Mouse (Mus musculus) T-helper 17 cell (primary cell): ENCODE results near the gene Cpne9.

Experiments
- in situ Hi-C, 2 experiments: fragments of 300-600 bp; cut with MboI, MseI; formaldehyde crosslinking; loops; 1 replicate in 1 of 2; 2 replicates in 1 of 2; pipeline ENCODE4 v1.15.1; 2025; ENCODE audit warnings: high pct_unique_total_duplicates in 2 of 2

Cpne9 gene

DNA sequence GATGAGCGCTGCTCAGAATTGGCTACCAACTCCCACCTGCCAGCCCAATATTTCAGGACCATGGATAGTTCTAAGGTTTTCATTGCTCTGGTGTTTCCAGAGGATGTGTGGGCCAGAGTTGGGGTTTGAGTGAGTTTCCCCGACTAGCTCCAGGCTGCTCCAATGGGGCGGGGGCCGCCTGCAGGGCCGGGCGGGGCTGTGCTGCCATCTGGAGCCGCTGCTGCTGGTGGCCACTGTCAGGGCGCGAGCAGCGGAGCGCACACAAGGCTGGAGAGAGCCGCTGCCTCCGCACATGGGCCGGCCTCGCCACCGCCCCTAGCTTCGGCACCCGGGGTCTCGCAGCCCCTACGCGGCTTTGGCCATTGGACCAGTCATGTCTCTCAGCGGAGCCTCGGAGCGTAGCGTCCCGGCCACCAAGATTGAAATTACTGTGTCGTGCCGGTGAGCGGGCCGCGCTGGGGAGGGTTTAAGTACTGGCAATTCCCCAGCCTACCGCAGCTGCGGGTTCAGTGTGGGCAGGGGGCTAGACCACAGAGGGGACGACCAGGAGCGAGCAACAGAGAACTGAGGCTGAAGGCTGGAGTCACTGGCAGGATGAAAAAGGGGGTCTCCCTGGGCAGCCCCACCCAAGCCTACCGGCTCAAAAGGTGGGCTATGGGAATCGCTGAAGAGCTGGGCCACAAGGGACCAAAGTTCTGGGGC lies at the start of gene Cpne9:
Gene Cpne9, plus strand, starts transcription at position 207 of the 702 bp plus-strand sequence.
- in situ Hi-C loops: no loop called here

DNA sequence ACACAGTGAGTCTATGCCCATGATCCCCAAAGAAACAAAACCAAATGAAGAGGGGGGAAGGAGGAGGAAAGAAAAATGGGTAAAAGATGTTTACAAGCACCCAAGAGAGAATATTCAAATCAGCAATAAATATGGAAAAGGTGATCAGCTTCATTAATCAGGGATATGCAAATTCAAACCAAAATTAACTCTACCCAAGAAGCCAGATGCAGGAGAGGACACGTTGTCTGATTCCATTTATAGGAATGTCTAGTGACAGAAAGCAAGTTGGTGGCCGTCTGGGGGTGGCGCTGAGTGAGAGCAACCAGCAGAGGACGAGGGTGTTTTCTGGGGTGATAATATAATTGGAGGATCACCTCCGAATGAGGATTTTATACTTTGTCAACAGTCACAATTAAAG lies 47.0 kb upstream of the Cpne9 start:
- in situ Hi-C loops: loop anchor here in 1 of 2 experiments (5.0 kb wide), 1 partner anchor 193 kb away; no protein-coding TSS in a partner anchor

DNA sequence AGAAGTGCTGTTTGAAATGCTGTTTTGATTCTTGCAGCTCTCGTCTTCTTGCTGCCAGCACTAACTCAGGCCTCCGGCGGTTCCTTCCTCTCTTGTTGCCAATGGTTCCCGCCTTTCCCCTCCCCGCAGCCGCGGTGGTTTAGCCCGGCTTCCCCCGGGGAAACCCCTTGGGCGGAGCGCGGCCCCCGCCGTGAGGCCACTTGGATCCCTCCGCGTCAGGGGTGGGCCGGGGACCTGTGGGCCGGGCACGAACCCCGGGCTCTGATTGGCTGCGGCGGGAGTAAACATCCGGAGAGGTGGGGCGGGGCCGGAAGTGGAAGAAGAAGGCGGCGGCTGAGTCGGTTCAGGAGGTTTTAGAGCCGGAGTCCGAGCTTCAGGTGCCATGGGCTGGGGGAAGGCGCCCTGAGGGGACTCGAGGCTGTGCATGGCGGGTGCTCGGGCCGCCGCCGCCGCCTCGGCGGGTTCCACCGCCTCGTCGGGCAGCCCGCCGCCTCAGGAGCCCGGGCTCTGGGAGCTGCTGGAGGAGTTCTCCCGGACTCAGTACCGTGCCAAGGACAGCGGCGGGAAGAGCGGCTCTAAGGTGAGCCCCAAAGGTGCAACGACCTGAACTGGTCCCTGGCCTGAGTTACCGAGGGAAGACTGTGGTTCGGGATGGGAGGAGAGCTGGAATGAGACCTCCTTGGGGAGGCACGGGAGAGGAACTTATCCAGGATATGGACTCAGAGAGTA lies 44.4 kb upstream of the Cpne9 start, which contains the start of gene Mtmr14:
Gene Mtmr14, plus strand, starts transcription at position 302 of the 729 bp plus-strand sequence.
- in situ Hi-C loops: loop anchor here in 1 of 2 experiments (5.0 kb wide), 1 partner anchor 195 kb away; no protein-coding TSS in a partner anchor

DNA sequence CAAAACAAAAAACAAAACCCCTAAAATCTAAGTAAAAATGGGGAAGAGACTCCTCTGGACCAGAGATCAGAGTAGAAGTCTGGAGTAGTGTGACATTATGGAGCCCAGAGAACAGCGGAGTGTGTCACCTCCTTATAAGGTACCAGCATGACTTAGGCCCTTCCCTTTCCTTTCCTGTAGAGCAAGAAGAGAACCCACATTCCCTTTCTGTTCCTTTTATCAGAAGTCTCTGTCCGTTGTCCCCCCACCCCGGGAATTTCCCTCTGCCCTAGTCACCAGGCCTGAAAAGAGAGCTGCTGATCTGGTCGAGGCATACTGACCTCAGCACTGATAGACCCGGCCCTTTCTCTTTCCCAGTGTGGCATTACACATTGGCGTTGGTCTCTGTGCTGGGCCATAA lies 43.7 kb upstream of the Cpne9 start:
- in situ Hi-C loops: loop anchor here in 1 of 2 experiments (5.0 kb wide), 1 partner anchor 196 kb away; no protein-coding TSS in a partner anchor

DNA sequence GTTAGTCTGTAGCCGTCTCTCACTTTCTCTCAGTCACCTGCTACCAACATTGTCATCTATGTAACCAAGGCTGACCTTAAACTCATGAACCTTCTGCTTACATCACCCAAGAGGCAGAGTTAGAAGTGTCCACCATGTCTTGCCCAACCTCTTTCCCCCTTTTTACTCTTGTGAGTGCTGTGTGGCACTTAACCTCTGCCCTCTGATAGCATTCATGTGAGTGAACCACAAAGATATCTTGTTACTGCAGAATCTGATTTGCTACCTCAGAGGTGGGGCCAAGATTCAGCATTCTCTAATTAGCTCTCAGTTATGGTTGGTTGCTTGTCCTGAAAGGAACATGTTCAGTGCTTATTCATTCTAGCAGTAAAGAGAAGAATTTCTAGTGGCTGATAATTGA lies 39.4 kb upstream of the Cpne9 start:
- in situ Hi-C loops: loop anchor here in 1 of 2 experiments (5.0 kb wide), 1 partner anchor 60 kb away; no protein-coding TSS in a partner anchor

DNA sequence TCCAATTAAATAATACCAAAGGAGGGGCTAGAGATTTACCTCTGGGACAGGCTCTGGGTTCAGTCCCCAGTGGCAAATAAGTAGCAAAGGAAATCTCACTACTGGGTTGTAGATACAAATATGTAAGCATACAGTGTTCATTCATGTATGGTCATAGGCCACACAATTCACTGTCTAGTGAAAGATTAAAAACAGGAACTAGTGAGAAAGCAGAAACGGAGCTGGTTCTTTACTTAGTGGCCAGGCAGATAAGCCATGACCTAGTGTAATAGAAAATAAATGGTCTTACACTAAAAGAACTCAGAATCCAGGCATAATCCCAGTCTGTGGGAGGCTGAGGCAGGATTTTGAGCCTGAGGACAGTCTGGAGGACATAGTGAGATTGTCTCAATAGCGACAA lies 36.5 kb upstream of the Cpne9 start:
- in situ Hi-C loops: no loop called here

DNA sequence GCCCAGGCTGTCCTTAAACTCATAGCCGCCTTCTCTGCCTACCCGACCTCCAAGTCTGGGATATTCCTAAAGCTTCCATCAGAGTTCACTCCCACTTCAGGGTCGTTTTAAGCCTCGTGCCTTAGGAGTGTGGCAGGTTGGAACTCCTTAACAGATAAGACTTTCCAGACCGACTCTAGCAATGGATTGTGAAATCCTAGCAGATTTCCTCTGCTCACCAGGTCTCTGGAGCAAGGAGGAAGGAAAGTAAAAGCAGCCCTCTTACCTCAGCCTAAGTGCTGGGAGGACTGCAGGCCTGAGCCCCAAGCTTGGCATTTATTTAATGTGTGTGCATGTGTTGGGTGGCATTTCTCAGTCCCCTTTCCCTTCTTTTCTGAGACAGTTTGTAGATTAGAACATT lies 31.3 kb upstream of the Cpne9 start:
- in situ Hi-C loops: loop anchor here in 1 of 2 experiments (25.0 kb wide), 1 partner anchor 1538 kb away; no protein-coding TSS in a partner anchor

DNA sequence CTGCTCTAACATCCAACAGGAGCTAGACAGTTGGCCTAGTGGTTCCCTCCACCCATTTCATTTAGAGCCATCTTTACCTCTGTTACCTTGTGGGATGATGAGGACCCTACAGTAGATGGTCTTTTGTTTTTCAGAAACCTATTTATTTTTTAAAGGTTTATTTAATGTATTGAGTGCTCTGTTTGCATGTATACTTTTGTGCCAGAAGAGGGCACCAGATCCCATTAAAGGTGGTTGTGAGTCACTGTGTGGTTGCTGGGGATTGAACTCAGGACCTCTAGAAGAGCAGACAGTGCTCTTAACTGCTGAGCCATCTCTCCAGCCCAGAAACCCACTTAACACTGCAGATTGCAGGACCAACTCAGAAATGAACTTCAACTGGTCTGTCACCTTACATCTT lies 30.2 kb upstream of the Cpne9 start:
- in situ Hi-C loops: loop anchor here in 1 of 2 experiments (25.0 kb wide), 1 partner anchor 1540 kb away; no protein-coding TSS in a partner anchor

DNA sequence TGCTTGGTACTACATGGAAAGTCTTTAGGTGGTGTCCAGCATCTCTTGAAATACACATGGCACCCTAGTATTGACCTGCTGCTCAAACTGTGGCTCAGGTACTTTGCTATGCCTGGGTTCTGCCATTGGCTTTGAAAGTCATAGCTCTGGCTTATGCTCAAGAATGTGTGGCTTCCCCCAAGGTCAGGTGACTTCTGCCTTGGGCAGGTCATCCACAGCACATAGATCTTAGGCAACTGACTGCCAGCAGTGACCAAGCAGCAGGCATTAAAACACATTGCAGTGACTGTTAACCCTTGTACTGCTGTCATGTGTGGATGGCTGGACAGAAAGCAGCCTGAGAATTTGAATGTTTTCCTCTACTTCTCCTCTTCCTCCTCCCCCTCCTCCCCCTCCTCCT lies 27.2 kb upstream of the Cpne9 start:
- in situ Hi-C loops: loop anchor here in 1 of 2 experiments (25.0 kb wide), 1 partner anchor 1543 kb away; no protein-coding TSS in a partner anchor

DNA sequence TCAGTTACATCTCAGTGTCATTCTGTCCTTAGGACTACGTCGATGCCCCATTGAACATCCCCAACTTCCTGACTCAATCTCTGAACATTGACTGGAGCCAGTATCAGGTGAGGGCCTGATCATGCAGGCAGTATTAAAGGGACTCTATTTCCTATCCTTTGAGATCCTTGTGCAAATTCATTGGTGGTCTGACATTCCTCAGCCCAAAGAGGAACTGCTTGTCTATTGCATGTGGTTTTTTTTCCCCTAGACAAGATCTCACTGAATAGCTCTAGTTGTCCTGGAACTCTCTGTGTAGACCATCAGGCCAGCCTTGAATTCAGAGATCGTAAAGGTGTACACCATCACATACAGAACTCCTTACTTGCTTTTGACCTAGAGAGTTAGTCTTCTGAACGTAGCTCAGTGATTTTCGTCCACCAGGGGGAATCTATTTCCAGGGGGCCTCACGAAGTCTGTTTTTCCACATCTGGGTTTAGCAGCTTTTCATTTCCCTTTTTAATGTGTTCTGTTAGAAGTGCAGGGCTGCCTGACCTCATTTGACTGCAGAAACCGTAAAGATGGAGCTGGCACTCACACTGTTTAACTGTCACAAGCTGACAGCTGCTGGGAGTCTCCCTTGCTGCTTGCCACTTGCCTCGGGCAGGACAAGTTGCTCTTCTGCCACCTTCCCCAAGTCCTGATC lies 20.8 kb upstream of the Cpne9 start:
- in situ Hi-C loops: loop anchor here in 1 of 2 experiments (25.0 kb wide), 1 partner anchor 1549 kb away; no protein-coding TSS in a partner anchor

DNA sequence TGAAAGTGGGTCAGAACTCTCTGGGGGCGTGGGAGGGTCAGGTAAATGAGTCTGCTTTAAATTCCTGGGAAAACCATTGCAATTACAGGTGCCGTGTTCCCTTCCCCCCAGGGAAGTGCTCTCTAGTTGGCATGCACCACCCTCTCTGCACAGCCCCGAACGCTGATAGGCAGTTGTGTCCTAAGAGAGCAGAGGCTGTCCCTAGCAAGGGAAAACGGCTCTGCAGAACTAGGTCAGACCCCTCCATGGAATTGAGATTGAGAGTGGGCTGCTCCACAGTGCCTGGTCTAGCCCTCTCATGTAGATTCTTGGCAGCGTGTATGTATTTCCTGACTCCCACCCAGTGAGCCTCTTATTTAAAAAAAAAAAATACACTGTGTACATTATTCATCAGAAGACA lies 18.6 kb upstream of the Cpne9 start:
- in situ Hi-C loops: loop anchor here in 1 of 2 experiments (25.0 kb wide), 1 partner anchor 1551 kb away; no protein-coding TSS in a partner anchor

DNA sequence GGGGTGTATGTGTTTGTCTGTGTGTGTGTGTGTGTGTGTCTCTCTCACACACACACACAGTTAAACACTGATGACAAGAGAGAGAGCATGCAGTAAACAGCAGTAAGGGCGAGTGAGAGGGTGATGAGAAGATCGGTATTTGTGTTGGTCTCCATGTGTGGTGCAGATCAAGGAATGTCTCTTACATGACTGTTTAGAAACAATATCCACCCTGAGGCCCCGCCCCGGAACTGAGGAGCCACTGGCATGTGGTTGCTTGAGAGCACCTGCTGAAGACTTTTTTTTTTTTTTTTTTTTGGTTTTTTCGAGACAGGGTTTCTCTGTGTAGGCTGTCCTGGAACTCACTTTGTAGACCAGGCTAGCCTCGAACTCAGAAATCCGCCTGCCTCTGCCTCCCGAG lies 17.7 kb upstream of the Cpne9 start:
- in situ Hi-C loops: loop anchor here in 1 of 2 experiments (25.0 kb wide), 1 partner anchor 1552 kb away; no protein-coding TSS in a partner anchor

DNA sequence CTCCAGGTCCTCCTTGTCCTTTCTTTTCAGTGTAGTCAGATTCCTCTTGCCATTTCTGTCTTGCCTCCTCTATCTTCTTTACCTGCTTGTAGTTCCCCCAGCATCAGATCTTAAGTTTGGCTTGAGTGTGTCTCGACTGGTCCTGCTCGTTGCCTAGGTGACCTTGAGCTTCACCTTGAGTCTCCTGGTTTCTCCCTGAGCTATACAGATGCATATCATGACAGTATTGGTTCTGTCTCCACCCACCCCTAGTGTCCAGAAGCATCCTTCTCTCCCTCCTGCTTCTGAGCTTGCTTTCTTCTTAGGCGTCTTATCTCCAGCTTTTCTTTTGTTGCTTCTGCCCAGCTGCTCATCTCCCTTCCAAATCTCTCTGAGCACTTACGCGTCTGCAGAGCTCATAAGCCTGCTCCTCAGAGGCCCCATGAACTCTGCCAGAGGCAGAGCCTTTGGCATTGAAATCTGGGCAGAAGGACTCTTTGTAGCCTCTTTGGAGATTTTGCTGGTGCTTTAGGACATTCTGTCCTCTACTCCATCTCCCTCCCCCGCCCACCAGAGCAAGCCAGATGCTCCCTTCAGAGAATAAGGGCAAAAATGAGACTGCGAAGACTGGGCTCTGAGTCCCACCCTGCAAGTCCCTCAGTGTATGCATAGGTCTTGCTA lies 15.0 kb upstream of the Cpne9 start:
- in situ Hi-C loops: loop anchor here in 1 of 2 experiments (25.0 kb wide), 1 partner anchor 1555 kb away; no protein-coding TSS in a partner anchor

DNA sequence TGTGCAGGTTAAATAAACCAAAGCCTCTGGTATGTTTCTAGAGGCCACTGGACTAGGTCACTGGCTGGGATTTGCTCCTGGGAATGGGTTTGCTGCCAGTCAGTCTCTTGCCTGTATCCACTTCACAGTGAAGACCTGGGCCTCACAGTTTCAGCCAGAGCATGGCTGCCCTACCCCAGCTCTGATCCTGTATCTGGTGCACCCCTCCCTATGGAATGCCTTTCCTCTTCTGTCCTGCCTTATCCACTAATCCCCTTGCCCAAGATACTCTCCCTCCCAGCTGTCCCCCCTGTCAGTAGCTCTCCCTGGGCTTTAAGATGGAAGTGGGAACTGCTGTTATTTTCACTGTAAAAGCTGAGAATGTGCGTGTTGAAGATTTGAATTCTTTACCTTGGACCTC lies 14.1 kb upstream of the Cpne9 start:
- in situ Hi-C loops: loop anchor here in 1 of 2 experiments (25.0 kb wide), 1 partner anchor 1556 kb away; no protein-coding TSS in a partner anchor

DNA sequence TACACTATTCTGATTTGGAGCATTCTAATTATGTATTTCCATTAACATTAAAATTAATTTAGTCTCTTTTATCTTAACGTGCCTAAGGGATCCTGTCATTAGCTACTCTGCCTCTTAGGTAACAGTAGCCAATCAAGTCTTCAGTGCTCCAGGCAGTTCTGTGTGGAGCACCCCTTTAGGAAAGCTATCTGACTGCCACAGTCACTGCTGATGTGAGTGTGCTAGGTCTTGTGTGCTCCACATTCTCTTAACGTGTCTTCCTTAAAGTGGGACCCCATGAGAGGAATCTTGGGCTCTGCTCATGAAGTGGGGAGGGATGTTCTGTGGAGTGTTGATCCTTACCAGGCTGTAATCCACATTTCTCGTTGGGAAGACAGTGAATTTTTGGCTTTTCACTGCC lies 9.7 kb upstream of the Cpne9 start:
- in situ Hi-C loops: loop anchor here in 1 of 2 experiments (25.0 kb wide), 1 partner anchor 1560 kb away; no protein-coding TSS in a partner anchor

DNA sequence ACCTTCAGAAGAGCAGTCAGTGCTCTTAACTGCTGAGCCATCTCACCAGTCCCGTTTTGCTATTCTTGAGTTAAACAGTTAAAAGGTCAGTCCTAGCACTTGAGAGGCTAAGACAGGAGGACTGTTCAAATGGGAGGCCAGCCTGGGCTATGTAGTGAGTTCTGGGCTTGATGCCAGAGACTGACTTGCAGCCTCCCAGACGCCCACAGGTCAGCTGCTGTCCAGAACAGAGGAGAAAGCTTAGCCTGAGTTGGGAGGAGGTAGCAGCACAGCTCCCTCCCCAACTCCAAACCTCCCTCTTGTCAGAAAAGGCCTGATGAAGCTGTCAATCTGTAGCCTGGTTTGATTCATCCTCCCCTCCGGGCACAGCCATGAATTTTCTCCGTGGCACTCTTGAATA lies 5.3 kb upstream of the Cpne9 start:
- in situ Hi-C loops: no loop called here

DNA sequence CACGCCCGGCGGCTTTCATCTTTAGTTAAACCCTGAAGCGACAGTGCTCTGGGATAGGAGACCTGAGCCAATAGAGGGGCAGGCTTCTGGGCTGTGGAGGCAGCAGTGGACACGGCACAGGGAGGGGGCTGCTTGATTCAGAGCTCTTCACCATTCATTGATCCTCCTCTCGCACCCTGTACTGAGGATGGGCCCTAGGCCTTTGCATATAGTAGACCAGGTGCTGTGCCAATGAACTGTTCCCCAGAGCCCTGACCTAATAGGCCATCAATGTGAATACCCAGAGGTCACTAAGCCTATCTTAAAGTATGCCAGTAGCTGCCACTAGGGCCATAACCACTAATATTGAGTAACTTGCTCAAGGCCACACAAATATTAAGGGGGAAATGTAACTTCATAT lies 431 bp upstream of the Cpne9 start:
- in situ Hi-C loops: no loop called here

DNA sequence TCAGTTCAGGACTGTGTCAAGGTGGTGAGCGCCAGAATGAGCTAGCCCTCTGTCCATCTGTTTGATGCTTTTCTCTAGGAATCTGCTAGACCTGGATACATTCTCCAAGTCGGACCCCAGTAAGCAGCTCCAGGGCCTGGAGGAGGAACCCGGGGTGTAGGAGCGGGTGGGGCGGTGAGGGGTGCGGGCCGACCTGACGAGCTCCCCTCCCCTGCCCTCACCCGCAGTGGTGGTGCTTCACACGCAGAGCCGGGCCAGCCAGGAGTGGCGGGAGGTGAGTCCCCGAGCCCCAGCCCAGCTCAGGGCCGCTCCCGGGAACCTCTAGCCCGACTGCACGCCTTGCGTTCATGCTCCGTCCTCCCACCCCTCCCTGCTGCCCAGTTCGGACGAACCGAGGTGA lies 862 bp downstream of the Cpne9 start:
- in situ Hi-C loops: no loop called here

DNA sequence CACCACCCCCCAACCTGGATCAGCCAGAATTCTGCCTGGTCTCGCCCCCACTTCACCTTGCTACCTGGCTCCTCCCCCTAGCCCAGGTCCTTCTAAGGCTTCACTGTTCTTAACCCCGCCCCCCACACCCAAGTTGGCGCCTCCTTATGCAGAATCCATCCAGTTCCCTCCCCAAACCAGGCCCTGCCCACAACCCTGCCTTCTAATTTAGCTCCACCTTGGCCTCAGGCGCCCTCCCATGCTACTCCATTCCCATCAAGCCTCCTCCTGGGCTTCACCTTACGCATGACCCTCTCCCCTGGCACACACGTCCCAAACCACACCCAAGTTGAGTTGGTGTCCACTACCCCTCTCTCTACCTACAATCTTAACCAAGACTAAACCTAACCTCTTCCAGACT lies 1.4 kb downstream of the Cpne9 start:
- in situ Hi-C loops: no loop called here

DNA sequence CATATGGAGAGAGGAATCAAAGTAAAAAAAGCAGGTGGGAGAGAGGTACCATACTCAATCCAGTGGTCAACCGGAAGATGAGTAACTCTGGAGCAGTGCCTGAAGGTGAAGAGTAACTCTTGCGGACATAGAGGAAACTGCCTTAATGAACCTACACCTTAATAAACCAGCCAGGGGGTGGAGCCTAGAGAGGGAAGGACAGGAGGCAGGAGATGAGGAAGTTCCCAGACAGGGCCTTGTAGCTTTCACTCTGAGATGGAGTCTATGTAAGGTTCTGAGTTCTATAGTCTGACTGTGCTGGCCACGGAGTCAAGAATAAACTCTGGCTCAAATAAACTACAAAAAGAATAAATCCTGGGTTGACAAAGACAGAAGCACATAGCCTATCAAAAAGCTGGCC lies 2.8 kb downstream of the Cpne9 start:
- in situ Hi-C loops: no loop called here

DNA sequence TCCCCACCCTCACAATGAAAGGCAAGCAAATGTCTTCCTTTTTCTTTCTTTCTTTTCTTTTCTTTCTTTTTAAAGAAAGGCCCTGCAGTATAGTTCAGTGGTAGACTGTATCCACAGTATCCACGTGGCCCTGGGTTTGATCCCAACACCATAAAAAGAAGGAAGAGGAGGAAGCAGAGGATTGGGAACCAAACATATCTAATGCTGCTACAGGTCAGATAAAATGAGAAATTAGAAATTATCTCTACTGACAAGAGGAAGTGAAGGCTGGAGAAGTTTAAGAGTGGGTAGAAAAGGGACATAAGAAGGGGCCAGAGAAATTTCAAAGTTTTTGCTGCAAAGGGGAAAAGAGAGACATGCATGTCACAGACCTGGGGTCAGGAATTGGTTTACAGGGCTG lies 4.2 kb downstream of the Cpne9 start:
- in situ Hi-C loops: no loop called here
